Mouse (Mus musculus): ENCODE results near the gene Clcn6. TPM values are rescaled to one million over a fixed set of nuclear protein-coding genes. Genes with fewer than 3 reads are reported as not detected.

Clcn6 gene
- polyA plus RNA-seq, 1 experiment from 2014 or later = 5.8 TPM

GRCm38 (mm10) chr4:148080597-148080973, 42.0 kb upstream of the Clcn6 start:
- no peak overlapping the region for H3K9ac ChIP-seq
- H3K27ac ChIP-seq (replicated peaks) = no peak overlapping the region
- peaks cover 24% of the 10 kb centered on the region for H3K36me3 ChIP-seq

GRCm38 (mm10) chr4:148079944-148080596, 41.4 kb upstream of the Clcn6 start:
- peaks cover 24% of the 10 kb centered on the region for H3K36me3 ChIP-seq
- H3K4me2 ChIP-seq = no peak overlapping the region
- no peaks in the 10 kb centered on the region for H3K9me3 ChIP-seq
- WGBS = 85% methylated on average over 8 of the region's 8 CpGs
- H3K27me3 ChIP-seq (replicated peaks) = no peaks in the 10 kb centered on the region
- H3K27ac ChIP-seq (replicated peaks) = no peak overlapping the region
- no peak for ATAC-seq (ENCODE audit: extremely low read depth, insufficient number of reproducible peaks, low FRiP score, low TSS enrichment)
- H3K4me1 ChIP-seq = peaks cover 27% of the 10 kb centered on the region
- no peak overlapping the region for H3K4me3 ChIP-seq
- no peak overlapping the region for H3K9ac ChIP-seq

More at GRCm38 (mm10) chr4:148080597-148080973, 42.0 kb upstream of the Clcn6 start:
- no peak overlapping the region for H3K4me2 ChIP-seq
- no peaks in the 10 kb centered on the region for H3K9me3 ChIP-seq
- peaks cover 31% of the 10 kb centered on the region for H3K4me1 ChIP-seq
- 96% methylated on average over 1 of the region's 1 CpGs for WGBS
- H3K27me3 ChIP-seq (replicated peaks) = no peaks in the 10 kb centered on the region
- no peak overlapping the region for H3K4me3 ChIP-seq
- no peak for ATAC-seq (ENCODE audit: extremely low read depth, insufficient number of reproducible peaks, low FRiP score, low TSS enrichment)

GRCm38 (mm10) chr4:148079212-148079611, 40.6 kb upstream of the Clcn6 start:
- Histone ChIP-seq H3K27me3 (replicated peaks) (no peaks in the 10 kb centered on the region), H3K9ac (no peak overlapping the region), H3K4me3 (no peak overlapping the region), H3K4me1 (peaks cover 23% of the 10 kb centered on the region), H3K27ac (replicated peaks) (no peak overlapping the region), H3K9me3 (no peaks in the 10 kb centered on the region), H3K4me2 (no peak overlapping the region), H3K36me3 (peaks cover 24% of the 10 kb centered on the region)
- no peak for ATAC-seq (ENCODE audit: extremely low read depth, insufficient number of reproducible peaks, low FRiP score, low TSS enrichment)
- WGBS = 67% methylated on average over 6 of the region's 6 CpGs

- no peak overlapping the region for H3K27ac ChIP-seq (replicated peaks)
- no peak for ATAC-seq (ENCODE audit: extremely low read depth, insufficient number of reproducible peaks, low FRiP score, low TSS enrichment)
- no peak overlapping the region for H3K4me3 ChIP-seq
- H3K9ac ChIP-seq = peak overlapping the region; percentile 70; the same call in 1 of the 2 replicates
- H3K4me2 ChIP-seq = no peak overlapping the region
- no peaks in the 10 kb centered on the region for H3K27me3 ChIP-seq (replicated peaks)
- no peaks in the 10 kb centered on the region for H3K9me3 ChIP-seq
- peaks cover 4% of the 10 kb centered on the region; the same call in 1 of the 2 replicates for H3K4me1 ChIP-seq
- peaks cover 13% of the 10 kb centered on the region for H3K36me3 ChIP-seq
- 79% methylated on average over 6 of the region's 6 CpGs for WGBS
These were observed 37.3 kb upstream of the Clcn6 start for GRCm38 (mm10) chr4:148075881-148076280.

- 37% methylated on average over 21 of the region's 21 CpGs for WGBS
- Histone ChIP-seq H3K4me3 (peak overlapping the region; percentile 45), H3K9me3 (no peaks in the 10 kb centered on the region), H3K36me3 (peaks cover 7% of the 10 kb centered on the region), H3K27ac (replicated peaks) (no peak overlapping the region), H3K9ac (peak overlapping the region; percentile 70), H3K4me1 (peaks cover 4% of the 10 kb centered on the region; the same call in 1 of the 2 replicates), H3K4me2 (peak overlapping the region; percentile 70), H3K27me3 (replicated peaks) (no peaks in the 10 kb centered on the region)
- no peak for ATAC-seq (ENCODE audit: extremely low read depth, insufficient number of reproducible peaks, low FRiP score, low TSS enrichment)
These were observed 36.6 kb upstream of the Clcn6 start for GRCm38 (mm10) chr4:148075259-148075658.

GRCm38 (mm10) chr4:148074521-148075189, 36.0 kb upstream of the Clcn6 start:
- peaks cover 1% of the 10 kb centered on the region; the same call in 1 of the 2 replicates for H3K36me3 ChIP-seq
- H3K4me3 ChIP-seq = peak overlapping the region; percentile 45
- peak overlapping the region; percentile 70 for H3K4me2 ChIP-seq
- no peaks in the 10 kb centered on the region for H3K27me3 ChIP-seq (replicated peaks)
- no peak for ATAC-seq (ENCODE audit: extremely low read depth, insufficient number of reproducible peaks, low FRiP score, low TSS enrichment)
- peaks cover 4% of the 10 kb centered on the region; the same call in 1 of the 2 replicates for H3K4me1 ChIP-seq
- H3K9ac ChIP-seq = peak overlapping the region; percentile 70
- no peak overlapping the region for H3K27ac ChIP-seq (replicated peaks)
- H3K9me3 ChIP-seq = no peaks in the 10 kb centered on the region
- 36% methylated on average over 17 of the region's 17 CpGs for WGBS

- no peak overlapping the region for H3K27ac ChIP-seq (replicated peaks)
- no peak overlapping the region for H3K9ac ChIP-seq
- ATAC-seq (ENCODE audit: extremely low read depth, insufficient number of reproducible peaks, low FRiP score, low TSS enrichment) = no peak
- no peak overlapping the region for H3K4me2 ChIP-seq
- H3K4me1 ChIP-seq = peaks cover 8% of the 10 kb centered on the region
- WGBS = 50% methylated on average over 5 of the region's 5 CpGs
- H3K4me3 ChIP-seq = no peak overlapping the region
- no peaks in the 10 kb centered on the region; the same call in 1 of the 2 replicates for H3K27me3 ChIP-seq (replicated peaks)
- no peaks in the 10 kb centered on the region for H3K36me3 ChIP-seq
- H3K9me3 ChIP-seq = no peaks in the 10 kb centered on the region
These were observed 32.9 kb upstream of the Clcn6 start for GRCm38 (mm10) chr4:148071508-148071907.

- H3K9me3 ChIP-seq = no peaks in the 10 kb centered on the region
- peaks cover 10% of the 10 kb centered on the region for H3K4me1 ChIP-seq
- no peak overlapping the region for H3K4me3 ChIP-seq
- no peak overlapping the region for H3K4me2 ChIP-seq
- no peaks in the 10 kb centered on the region for H3K36me3 ChIP-seq
- no peaks in the 10 kb centered on the region; the same call in 1 of the 2 replicates for H3K27me3 ChIP-seq (replicated peaks)
- ATAC-seq (ENCODE audit: extremely low read depth, insufficient number of reproducible peaks, low FRiP score, low TSS enrichment) = no peak
- no peak overlapping the region for H3K9ac ChIP-seq
- H3K27ac ChIP-seq (replicated peaks) = no peak overlapping the region
- 70% methylated on average over 9 of the region's 9 CpGs for WGBS
These were observed 31.1 kb upstream of the Clcn6 start for GRCm38 (mm10) chr4:148069602-148070218.

GRCm38 (mm10) chr4:148067346-148067745, 28.7 kb upstream of the Clcn6 start:
- no peak overlapping the region for H3K27ac ChIP-seq (replicated peaks)
- no peaks in the 10 kb centered on the region for H3K9me3 ChIP-seq
- no peak overlapping the region for H3K9ac ChIP-seq
- no peaks in the 10 kb centered on the region; the same call in 1 of the 2 replicates for H3K27me3 ChIP-seq (replicated peaks)
- H3K4me2 ChIP-seq = no peak overlapping the region
- H3K36me3 ChIP-seq = no peaks in the 10 kb centered on the region
- 84% methylated on average over 8 of the region's 8 CpGs for WGBS
- ATAC-seq (ENCODE audit: extremely low read depth, insufficient number of reproducible peaks, low FRiP score, low TSS enrichment) = no peak
- no peak overlapping the region for H3K4me3 ChIP-seq
- H3K4me1 ChIP-seq = peaks cover 10% of the 10 kb centered on the region

- Histone ChIP-seq H3K36me3 (no peaks in the 10 kb centered on the region), H3K4me3 (no peak overlapping the region), H3K4me1 (peaks cover 10% of the 10 kb centered on the region), H3K27ac (replicated peaks) (no peak overlapping the region), H3K27me3 (replicated peaks) (no peaks in the 10 kb centered on the region; the same call in 1 of the 2 replicates), H3K9me3 (no peaks in the 10 kb centered on the region), H3K4me2 (no peak overlapping the region), H3K9ac (no peak overlapping the region)
- 52% methylated on average over 9 of the region's 9 CpGs for WGBS
- ATAC-seq (ENCODE audit: extremely low read depth, insufficient number of reproducible peaks, low FRiP score, low TSS enrichment) = no peak
These were observed 27.8 kb upstream of the Clcn6 start for GRCm38 (mm10) chr4:148066401-148066744.

GRCm38 (mm10) chr4:148065702-148066400, 27.2 kb upstream of the Clcn6 start:
- H3K36me3 ChIP-seq = no peaks in the 10 kb centered on the region
- no peak overlapping the region for H3K9ac ChIP-seq
- H3K4me3 ChIP-seq = no peak overlapping the region
- ATAC-seq (ENCODE audit: extremely low read depth, insufficient number of reproducible peaks, low FRiP score, low TSS enrichment) = no peak
- H3K9me3 ChIP-seq = no peaks in the 10 kb centered on the region
- H3K27me3 ChIP-seq (replicated peaks) = no peaks in the 10 kb centered on the region; the same call in 1 of the 2 replicates
- H3K27ac ChIP-seq (replicated peaks) = no peak overlapping the region
- whole genome bisulfite sequencing = 51% methylated on average over 6 of the region's 6 CpGs
- no peak overlapping the region for H3K4me2 ChIP-seq
- peaks cover 12% of the 10 kb centered on the region for H3K4me1 ChIP-seq

Measured in heart, embryonic 13.5 days (tissue).